Mouse (Mus musculus): ENCODE data around the gene 1110017D15Rik. TPM values are rescaled to one million over a fixed set of nuclear protein-coding genes. Genes with fewer than 3 reads are reported as not detected.

1110017D15Rik gene
- polyA plus RNA-seq, 2 experiments: 0.44 to 0.78 TPM

DNA sequence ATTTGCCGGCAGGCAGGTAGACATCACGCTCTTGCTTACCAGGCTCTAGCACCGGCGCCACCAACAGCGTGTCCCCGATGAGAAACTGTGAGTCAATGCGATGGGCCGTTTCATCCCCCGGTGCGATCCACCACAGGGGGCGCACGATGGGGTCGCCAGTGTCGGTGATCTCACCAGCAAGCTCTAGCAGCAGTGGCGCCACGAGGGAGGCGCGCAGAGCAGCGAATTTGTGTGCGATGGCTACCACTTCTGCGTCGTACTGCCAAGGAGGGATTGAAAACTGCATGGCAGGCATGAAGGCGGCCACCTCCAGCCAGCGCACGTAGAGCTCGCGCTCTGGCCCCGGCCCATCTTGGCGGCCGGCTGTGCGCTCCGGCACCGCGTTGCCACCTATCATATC is 19.6 kb downstream of the 1110017D15Rik start:
- WGBS: 2% methylated on average over 34 of the region's 34 CpGs
- ATAC-seq (ENCODE audit: low FRiP score, low read depth) (no peak), DNase-seq (ENCODE audit: low spot score) (no peak)
- peaks cover 18% of the 10 kb centered on the region; the same call in 1 of the 2 replicates for H3K4me1 ChIP-seq (ENCODE audit: control insufficient read depth, insufficient read depth, low read length)
- H3K9me3 ChIP-seq (ENCODE audit: control insufficient read depth, low read length): no peaks in the 10 kb centered on the region
- TF ChIP-seq POLR2A (IDR thresholded peaks at IDR 0.05; ENCODE audit: borderline replicate concordance, extremely low read depth, insufficient read depth, insufficient read length): no peak
- peak overlapping the region; percentile 55 for H3K4me2 ChIP-seq (replicated peaks; ENCODE audit: low read depth, low read length, severe bottlenecking)
- no peak overlapping the region for H3K27ac ChIP-seq (replicated peaks; ENCODE audit: low read depth, low read length)
- no peaks in the 10 kb centered on the region for H3K36me3 ChIP-seq (ENCODE audit: control insufficient read depth, insufficient read depth, low read length)
- peak overlapping the region; percentile 30 for H3K4me3 ChIP-seq (replicated peaks; ENCODE audit: low read length)
- no peak overlapping the region for H3K9ac ChIP-seq (ENCODE audit: low read depth, low read length, severe bottlenecking)
- peaks cover 62% of the 10 kb centered on the region for H3K27me3 ChIP-seq (ENCODE audit: control insufficient read depth, insufficient read depth, low read length)

DNA sequence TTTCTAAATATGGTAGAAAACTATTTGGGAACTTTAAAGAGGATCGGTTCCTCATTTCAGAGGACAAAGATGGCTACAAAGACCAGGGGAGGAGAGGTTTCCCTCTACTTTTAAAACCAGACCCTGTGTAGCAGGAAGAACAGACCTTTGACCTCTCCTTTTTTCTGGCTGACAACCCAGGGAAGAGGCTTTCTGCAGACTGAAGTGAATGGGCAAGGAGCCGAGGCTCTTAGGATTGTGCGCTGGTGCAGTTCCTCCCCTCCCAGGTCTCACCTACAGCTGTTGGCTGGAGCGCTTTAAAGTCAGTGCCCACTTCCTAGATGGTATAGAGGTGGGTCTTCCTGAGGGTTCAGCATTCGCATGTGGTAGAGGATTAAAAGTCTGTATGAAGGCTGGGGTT is 20.1 kb downstream of the 1110017D15Rik start:
- no peaks in the 10 kb centered on the region for H3K9me3 ChIP-seq (ENCODE audit: control insufficient read depth, low read length)
- no peaks in the 10 kb centered on the region for H3K36me3 ChIP-seq (ENCODE audit: control insufficient read depth, insufficient read depth, low read length)
- DNase-seq (ENCODE audit: low spot score): no peak
- H3K9ac ChIP-seq (ENCODE audit: low read depth, low read length, severe bottlenecking): no peak overlapping the region
- no peak for ATAC-seq (ENCODE audit: low FRiP score, low read depth)
- no peak for TF ChIP-seq POLR2A (IDR thresholded peaks at IDR 0.05; ENCODE audit: borderline replicate concordance, extremely low read depth, insufficient read depth, insufficient read length)
- H3K4me3 ChIP-seq (replicated peaks; ENCODE audit: low read length): 0 out of 2 replicates have a peak overlapping the region, but pooled peaks have one; percentile 30
- H3K27ac ChIP-seq (replicated peaks; ENCODE audit: low read depth, low read length): no peak overlapping the region
- H3K27me3 ChIP-seq (ENCODE audit: control insufficient read depth, insufficient read depth, low read length): peaks cover 58% of the 10 kb centered on the region
- WGBS: 51% methylated on average over 5 of the region's 5 CpGs
- no peak overlapping the region for H3K4me2 ChIP-seq (replicated peaks; ENCODE audit: low read depth, low read length, severe bottlenecking)
- H3K4me1 ChIP-seq (ENCODE audit: control insufficient read depth, insufficient read depth, low read length): peaks cover 12% of the 10 kb centered on the region; the same call in 1 of the 2 replicates

DNA sequence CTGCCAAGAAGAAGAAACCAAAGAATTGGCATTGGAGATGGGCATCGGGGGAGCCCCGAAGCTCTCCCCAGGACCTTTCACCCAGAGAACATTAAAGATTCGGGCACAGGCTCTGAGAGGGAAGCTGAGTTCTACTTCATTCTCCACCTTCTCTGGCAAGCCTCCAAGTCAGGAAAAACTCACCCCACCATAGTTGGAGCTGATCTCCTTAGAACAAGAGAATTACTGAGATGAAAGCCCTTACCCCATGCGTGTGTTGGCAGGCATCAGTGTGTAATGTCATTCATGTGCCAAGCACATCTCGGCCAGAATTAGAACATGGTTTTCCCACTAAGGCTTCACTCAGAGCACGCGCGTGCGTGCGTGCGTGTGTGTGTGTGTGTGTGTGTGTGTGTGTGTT is 21.3 kb downstream of the 1110017D15Rik start:
- no peaks in the 10 kb centered on the region for H3K9me3 ChIP-seq (ENCODE audit: control insufficient read depth, low read length)
- no peak overlapping the region for H3K9ac ChIP-seq (ENCODE audit: low read depth, low read length, severe bottlenecking)
- peaks cover 46% of the 10 kb centered on the region for H3K27me3 ChIP-seq (ENCODE audit: control insufficient read depth, insufficient read depth, low read length)
- DNase-seq (ENCODE audit: low spot score): no peak
- H3K27ac ChIP-seq (replicated peaks; ENCODE audit: low read depth, low read length): no peak overlapping the region
- peaks cover 12% of the 10 kb centered on the region; the same call in 1 of the 2 replicates for H3K4me1 ChIP-seq (ENCODE audit: control insufficient read depth, insufficient read depth, low read length)
- TF ChIP-seq POLR2A (IDR thresholded peaks at IDR 0.05; ENCODE audit: borderline replicate concordance, extremely low read depth, insufficient read depth, insufficient read length): no peak
- no peaks in the 10 kb centered on the region for H3K36me3 ChIP-seq (ENCODE audit: control insufficient read depth, insufficient read depth, low read length)
- 75% methylated on average over 11 of the region's 11 CpGs for WGBS
- no peak overlapping the region for H3K4me2 ChIP-seq (replicated peaks; ENCODE audit: low read depth, low read length, severe bottlenecking)
- no peak overlapping the region for H3K4me3 ChIP-seq (replicated peaks; ENCODE audit: low read length)
- no peak for ATAC-seq (ENCODE audit: low FRiP score, low read depth)

DNA sequence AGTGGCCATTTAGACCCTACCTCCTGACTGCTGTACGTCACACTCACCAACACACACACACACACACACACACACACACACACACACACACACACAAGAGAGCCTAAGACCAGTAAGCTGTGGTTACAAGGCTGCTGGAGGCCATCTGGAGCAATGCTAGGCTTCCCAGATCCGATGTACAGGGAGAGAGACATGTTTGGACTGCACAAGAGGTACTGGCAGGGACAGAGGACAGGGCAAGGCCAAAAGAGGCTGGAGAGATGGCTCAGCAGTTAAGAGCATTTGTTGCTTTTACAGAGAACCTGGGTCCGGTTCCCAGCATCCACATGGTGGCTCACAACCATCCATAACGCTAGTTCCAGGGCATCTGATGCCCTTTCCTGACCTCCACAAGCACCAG is 22.1 kb downstream of the 1110017D15Rik start:
- peaks cover 38% of the 10 kb centered on the region for H3K27me3 ChIP-seq (ENCODE audit: control insufficient read depth, insufficient read depth, low read length)
- 67% methylated on average over 4 of the region's 4 CpGs for WGBS
- no peak overlapping the region for H3K4me3 ChIP-seq (replicated peaks; ENCODE audit: low read length)
- DNase-seq (ENCODE audit: low spot score): no peak
- H3K27ac ChIP-seq (replicated peaks; ENCODE audit: low read depth, low read length): no peak overlapping the region
- ATAC-seq (ENCODE audit: low FRiP score, low read depth): no peak
- no peak overlapping the region for H3K4me2 ChIP-seq (replicated peaks; ENCODE audit: low read depth, low read length, severe bottlenecking)
- no peaks in the 10 kb centered on the region for H3K36me3 ChIP-seq (ENCODE audit: control insufficient read depth, insufficient read depth, low read length)
- no peak overlapping the region for H3K9ac ChIP-seq (ENCODE audit: low read depth, low read length, severe bottlenecking)
- H3K4me1 ChIP-seq (ENCODE audit: control insufficient read depth, insufficient read depth, low read length): peaks cover 12% of the 10 kb centered on the region; the same call in 1 of the 2 replicates
- no peaks in the 10 kb centered on the region for H3K9me3 ChIP-seq (ENCODE audit: control insufficient read depth, low read length)
- TF ChIP-seq POLR2A (IDR thresholded peaks at IDR 0.05; ENCODE audit: borderline replicate concordance, extremely low read depth, insufficient read depth, insufficient read length): no peak

DNA sequence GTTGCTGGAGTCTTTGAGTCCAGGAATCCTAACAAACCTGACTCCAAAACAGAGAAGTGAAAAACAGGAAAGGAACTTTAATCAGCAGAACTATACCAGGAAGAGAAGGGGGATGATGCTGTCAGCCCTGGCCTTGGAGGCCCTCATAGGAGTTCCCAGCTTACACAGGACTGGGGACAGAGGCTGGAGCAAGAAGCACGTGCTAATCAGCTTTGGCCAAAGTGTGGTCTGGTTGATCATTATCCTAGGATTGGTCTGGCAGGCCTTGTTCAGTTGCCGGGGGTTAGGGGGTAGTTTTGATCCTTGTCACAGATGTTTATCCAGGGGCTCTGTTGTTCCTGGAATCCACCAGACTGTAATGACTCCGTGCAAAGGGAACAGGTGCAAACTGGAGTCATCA is 22.8 kb downstream of the 1110017D15Rik start:
- peaks cover 31% of the 10 kb centered on the region for H3K27me3 ChIP-seq (ENCODE audit: control insufficient read depth, insufficient read depth, low read length)
- no peak overlapping the region for H3K4me3 ChIP-seq (replicated peaks; ENCODE audit: low read length)
- H3K9me3 ChIP-seq (ENCODE audit: control insufficient read depth, low read length): no peaks in the 10 kb centered on the region
- 37% methylated on average over 3 of the region's 3 CpGs for WGBS
- DNase-seq (ENCODE audit: low spot score): no peak
- ATAC-seq (ENCODE audit: low FRiP score, low read depth): 0 out of 2 replicates have a peak, but pooled peaks have one; percentile 17
- H3K4me1 ChIP-seq (ENCODE audit: control insufficient read depth, insufficient read depth, low read length): peaks cover 12% of the 10 kb centered on the region; the same call in 1 of the 2 replicates
- no peak overlapping the region for H3K27ac ChIP-seq (replicated peaks; ENCODE audit: low read depth, low read length)
- no peaks in the 10 kb centered on the region for H3K36me3 ChIP-seq (ENCODE audit: control insufficient read depth, insufficient read depth, low read length)
- H3K4me2 ChIP-seq (replicated peaks; ENCODE audit: low read depth, low read length, severe bottlenecking): no peak overlapping the region
- no peak for TF ChIP-seq POLR2A (IDR thresholded peaks at IDR 0.05; ENCODE audit: borderline replicate concordance, extremely low read depth, insufficient read depth, insufficient read length)
- no peak overlapping the region for H3K9ac ChIP-seq (ENCODE audit: low read depth, low read length, severe bottlenecking)

Data from limb, embryonic 14.5 days (tissue).